Mouse (Mus musculus) cerebellum, adult 11 months (tissue): ENCODE measurements around the gene Cxxc4.
"Not testable (repeated sequence)": the region's sequence is repeated elsewhere in the genome, so short reads cannot be mapped to it uniquely, and the experiment has no call there.

Experiments used
- DNase-seq: peaks from one replicate; pipeline ENCODE4 v3.0.0; 2022

Gene Cxxc4

GRCm38 (mm10) chr3:134236414-134237112 lies at the start of gene Cxxc4:
Cxxc4 (plus strand) TSS chr3:134236484.
- DNase-seq, result peak; percentile 4

DNA sequence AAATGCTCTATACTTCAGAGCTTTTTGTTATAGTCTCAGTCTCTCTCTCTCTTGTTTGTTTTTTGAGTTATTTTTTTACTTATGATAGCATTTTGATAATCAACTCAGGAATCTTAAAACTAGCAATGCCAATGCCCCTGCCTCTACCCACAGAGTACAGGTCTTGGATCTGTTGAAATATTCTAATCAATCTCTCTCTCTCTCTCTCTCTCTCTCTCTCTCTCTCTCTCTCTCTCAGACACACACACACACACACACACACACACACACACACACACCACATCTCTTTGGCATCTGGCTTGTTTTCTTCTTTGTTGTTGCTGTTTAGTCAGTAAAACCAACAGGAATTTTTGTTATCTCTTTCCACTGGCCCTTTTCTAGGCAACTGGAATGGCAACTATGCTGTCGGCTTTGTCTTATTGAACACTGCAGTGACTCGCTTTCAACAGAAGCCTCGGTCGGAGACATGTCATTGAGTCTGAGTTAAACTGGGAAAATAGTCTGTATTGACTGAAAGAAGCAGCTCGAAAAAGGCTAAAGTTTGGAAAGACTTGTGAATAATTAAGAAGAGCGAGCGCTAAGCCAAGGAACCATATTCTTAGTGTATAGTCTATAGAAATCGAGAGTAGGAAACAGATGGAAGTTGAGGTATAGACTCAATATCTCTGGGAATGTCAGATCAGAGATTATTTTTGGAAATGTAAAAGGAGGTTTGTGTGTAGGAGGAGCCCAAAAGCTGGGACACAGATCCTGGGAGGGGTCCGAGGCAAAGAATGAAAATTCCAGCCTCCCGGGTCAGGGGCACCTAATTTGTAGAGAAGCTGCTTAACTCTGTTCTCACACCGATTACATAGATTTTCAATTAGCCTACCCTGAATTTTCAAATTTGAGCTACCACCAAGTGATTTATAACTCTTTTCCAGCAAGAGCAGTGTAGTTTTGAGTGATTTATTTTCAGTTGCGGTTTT lies 47.0 kb upstream of the Cxxc4 start:
- no peak for DNase-seq

- no peak for DNase-seq
These were observed 46.2 kb upstream of the Cxxc4 start for GRCm38 (mm10) chr3:134190046-134190445.

DNA sequence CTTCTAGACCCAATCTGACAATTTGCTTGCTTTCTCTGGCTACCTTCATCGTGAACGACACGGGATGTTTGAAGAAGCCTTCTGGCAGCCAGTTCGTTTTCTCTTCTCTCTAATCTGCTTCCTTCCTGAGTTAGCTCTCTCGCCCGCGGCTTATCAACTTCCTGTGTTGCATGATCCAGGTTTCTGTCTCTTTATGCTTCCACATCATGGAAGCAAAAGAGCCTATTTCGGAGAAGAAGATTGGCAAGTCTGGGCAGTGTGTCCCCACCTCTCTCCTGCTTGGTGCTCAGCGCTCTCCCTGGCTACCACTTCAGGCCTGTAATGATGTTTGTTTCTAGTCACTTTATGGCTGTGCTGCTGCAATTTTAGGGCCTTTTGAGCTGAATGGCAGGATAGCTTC lies 36.4 kb upstream of the Cxxc4 start:
- no peak for DNase-seq

DNA sequence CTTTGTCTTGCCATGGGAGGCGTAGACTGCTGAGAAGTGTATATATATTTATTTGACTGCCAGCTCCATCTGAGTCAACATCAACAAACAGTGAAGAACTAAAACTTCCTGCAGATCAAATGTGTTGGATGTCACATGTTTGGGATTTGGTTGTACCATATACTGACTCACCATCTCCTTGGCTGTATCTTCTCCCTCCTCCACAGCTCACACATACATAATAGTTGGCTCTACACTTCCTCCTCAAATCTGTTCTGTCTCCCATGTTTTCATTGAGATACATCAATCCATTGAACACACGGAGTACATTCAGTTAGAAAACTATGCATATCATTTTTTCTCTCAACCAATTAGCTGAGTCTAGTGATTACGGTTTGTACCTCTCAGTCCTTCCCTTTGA lies 29.7 kb upstream of the Cxxc4 start:
- DNase-seq, result no peak

DNA sequence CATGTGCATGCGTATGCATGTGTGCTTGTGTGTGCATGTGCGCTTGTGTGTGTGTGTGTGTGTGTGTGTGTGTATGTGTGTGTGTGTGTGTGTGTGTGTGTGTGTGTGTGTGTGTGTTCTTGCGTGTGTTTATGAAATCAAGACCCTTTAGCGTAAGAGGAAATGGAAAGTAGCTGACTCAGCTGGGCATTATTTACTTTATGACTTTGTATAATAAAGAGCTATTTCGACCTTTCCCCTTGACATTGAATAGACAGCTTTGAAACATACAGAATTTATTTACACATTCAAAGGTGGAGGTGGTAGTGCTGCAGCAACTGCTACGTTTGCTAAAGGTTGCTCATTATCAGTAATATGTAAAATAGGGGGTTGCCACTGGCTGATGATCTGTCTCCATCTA lies 25.3 kb upstream of the Cxxc4 start:
- DNase-seq, result no peak

- not testable (repeated sequence) for DNase-seq
These were observed 16.4 kb upstream of the Cxxc4 start for GRCm38 (mm10) chr3:134219881-134220280.

DNA sequence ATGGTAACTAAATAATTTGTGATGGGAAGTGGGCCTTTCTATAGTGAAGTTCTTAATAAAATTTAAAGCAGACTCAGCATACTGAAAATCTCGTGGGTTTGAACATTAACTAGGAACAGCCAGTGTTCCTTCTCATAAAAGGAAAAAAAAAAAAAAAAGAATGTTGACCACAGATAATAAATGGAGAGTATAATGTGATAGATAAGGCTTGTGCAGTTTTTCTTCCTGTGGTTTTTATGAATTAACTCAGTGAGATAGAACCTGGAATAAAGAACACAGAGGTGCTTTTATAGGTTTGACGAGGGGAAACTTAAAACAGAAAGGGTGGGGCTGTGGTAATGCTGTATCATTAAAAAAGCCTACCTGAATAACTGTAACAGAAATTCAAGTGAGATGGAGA lies 15.3 kb upstream of the Cxxc4 start:
- DNase-seq, result no peak

- DNase-seq, result no peak
These were observed 13.7 kb upstream of the Cxxc4 start for GRCm38 (mm10) chr3:134222593-134222992.

- no peak for DNase-seq
These were observed 12.3 kb upstream of the Cxxc4 start for GRCm38 (mm10) chr3:134223956-134224355.

DNA sequence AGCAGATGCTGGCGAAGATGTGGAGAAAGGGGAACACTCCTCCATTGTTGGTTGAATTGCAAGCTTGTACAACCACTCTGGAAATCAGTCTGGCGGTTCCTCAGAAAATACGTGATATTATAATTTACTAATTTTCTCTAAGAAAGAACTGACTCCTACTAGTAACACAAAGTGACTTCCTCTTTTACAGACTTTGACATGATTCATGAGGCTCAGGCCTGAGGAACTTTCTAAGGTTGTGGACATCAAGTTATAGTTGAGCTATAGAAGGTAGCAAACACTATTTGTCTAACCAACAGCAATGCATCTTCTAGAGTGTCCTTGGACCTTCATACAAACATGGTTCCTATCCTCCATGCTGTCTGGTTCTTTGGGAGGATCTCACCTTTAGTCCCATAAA lies 10.4 kb upstream of the Cxxc4 start:
- DNase-seq, result no peak

DNA sequence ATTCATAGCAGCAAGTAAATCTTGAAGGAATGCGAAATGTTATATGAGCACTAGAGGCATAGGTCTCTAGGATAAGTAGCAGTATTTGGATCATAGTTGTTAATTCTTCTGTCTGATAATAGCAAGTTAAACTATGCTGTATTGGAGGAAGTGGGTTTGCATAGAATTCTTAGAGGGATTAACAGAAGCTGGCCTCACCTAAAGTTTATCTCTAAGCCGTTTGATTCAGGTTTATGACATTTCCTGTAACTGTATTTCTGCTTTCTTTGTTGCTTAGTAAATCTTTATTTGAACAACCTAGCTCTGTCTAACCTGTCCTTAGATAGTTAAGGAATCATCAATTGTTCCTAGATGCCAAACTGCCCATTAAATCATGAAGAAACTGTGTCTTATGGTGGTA lies 3.5 kb upstream of the Cxxc4 start:
- no peak for DNase-seq

DNA sequence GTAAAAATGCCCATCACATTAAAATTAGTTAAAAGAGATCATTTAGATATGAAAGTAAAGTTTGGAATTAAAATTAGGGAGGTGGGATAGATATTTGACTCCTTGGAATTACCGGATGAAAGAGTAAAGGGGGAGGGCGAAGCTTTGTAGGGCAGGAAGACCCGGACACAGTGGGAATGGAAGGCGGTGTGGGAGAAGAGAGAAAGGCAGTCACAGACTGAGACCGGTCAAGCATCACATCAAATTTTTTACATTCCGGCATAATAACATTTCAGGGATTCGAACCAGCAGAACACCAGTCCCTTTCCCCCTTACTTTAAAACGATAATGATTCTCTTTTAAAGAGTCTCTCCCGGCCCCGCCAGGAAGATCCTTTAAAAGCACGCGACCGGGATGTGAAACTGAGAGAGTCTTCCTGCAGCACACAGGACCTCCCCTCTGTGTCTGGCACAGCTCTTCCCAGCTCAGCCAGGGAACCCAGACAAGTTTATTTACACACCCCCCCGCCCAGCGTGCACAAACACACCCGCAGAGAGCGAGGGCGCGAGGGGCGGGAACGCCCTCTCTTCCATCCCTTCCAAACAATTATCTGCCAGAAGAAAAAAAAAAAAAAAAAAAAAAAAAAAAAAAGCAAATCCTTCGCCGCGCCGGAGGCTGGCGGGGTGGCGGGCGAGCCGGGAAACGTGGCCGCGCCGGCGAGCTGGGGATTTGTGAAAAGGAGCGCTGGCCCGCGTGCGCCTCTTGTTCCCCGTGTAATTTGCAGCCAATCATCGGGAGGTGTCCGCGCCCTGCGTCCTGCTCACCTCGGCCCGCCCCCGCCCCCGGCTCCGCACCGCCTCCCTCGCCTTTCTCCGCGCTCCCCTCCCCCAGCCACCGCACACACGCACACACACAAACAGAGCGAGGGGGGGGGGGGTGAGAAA lies 532 bp upstream of the Cxxc4 start:
- peak; percentile 83 for DNase-seq

DNA sequence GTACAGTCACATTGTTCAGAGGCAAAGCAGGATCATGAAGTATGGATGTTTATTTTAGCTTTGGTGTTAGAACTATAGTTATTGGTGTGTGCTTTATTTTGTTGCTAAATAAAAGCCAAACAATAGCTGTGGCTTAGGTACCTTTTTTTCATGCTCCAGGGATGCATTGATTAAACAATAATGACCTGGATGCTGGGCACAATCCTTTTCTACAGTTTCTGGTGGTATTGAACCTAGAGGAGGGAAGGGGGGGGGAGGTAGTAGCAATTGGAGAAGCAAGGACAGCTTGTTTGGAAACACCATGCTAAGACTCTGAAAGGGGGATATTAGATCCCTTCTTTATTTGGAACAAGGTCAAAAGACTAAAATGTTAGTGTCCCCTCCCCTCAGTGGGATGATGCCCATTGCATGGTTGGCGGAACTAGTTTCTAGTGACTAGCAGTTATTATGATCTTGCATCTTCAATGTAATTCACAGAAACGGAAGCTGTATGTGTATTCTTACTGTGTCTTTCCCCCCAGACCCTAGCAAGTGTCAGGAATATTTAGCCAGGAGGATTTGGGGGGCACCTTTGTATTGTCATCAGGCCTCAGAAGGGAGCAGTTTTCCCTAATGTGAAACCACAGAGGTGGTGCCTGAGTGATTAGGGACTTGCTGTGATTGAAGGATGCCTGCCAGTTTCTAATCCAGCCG lies 975 bp downstream of the Cxxc4 start:
- no peak for DNase-seq

GRCm38 (mm10) chr3:134238621-134239310 lies 2.5 kb downstream of the Cxxc4 start:
- DNase-seq, result peak; percentile 30

DNA sequence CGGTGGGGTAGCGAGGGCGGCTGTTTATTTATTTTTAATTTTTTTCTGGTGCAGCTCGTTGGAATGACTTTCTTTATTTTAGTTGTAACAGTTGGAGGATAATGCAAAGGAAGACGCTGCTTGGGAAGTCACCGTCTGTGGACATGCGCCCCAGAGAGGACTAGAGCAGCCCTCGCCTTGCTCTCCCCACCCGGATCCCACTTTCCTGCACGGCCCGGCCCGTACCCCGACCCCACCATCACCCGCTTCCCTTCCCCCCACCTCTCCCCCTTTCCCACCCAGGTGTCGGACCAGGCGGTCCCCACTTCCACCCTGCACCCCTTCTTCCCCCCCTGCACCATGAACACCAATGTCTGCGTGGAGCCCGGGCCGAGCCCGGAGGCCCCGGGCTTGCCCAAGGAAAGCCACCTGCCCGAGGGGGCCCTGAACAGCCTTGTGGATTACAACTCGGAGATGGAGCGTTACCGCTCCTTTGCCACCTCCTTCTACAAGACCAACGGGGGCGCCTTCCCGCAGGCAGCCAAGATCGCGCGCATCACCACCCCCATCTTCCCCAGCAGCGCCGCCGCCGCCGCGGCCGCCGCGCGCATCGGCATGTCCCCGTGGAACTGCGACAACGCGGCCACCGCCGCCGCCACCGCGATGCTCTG lies 3.2 kb downstream of the Cxxc4 start:
- peak; percentile 74 for DNase-seq

DNA sequence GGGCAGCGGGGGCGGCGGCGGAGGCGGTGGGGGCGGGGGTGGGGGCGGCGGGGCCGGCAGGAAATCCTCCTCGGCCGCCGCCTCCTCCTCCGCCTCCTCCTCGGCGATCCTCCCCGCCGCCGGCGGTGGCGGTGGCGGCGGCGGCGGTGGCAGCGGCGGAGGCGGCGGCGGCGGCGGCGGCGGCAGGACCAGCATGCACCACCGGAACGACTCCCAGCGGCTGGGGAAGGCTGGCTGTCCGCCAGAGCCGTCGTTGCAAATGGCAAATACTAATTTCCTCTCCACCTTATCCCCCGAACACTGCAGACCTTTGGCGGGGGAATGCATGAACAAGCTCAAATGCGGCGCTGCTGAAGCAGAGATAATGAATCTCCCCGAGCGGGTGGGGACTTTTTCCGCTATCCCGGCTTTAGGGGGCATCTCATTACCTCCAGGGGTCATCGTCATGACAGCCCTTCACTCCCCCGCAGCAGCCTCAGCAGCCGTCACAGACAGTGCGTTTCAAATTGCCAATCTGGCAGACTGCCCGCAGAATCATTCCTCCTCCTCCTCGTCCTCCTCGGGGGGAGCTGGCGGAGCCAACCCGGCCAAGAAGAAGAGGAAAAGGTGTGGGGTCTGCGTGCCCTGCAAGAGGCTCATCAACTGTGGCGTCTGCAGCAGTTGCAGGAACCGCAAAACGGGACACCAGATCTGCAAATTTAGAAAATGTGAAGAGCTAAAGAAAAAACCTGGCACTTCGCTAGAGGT lies 3.9 kb downstream of the Cxxc4 start:
- peak; percentile 81 for DNase-seq

- DNase-seq, result no peak
These were observed 4.4 kb downstream of the Cxxc4 start for GRCm38 (mm10) chr3:134240718-134241025.

- no peak for DNase-seq
These were observed 7.0 kb downstream of the Cxxc4 start for GRCm38 (mm10) chr3:134243168-134243849.

DNA sequence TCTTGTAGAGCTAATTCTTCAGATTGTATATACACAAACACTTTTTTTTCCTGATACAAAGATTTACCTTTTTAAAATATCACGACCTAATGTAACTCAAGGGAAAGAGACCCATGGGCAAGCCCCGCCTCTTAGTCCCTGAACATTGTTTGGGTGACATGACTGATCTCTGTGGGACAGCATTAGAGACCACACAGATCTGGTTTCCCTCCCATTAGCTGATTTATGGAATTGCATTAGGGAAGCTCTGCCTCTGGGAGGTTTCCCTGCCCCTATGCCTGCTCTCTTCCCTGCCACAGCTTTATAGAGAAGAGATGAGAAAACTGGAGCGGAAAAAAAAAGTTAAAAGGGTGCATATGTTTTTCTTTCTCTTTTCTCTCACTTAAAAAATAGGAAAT lies 7.6 kb downstream of the Cxxc4 start:
- no peak for DNase-seq
